Mouse (Mus musculus) megakaryocyte progenitor cell, adult 5-6 weeks (primary cell): Measurements from ENCODE around the gene Gpr68. TPM values are rescaled to one million over a fixed set of nuclear protein-coding genes. Genes with fewer than 3 reads are reported as not detected.

ENCODE experiments used
- ATAC-seq: replicated peaks from 2 replicates; pipeline ENCODE4 v1.8.0; 2016; ENCODE audit warnings: mild to moderate bottlenecking, moderate TSS enrichment, inconsistent platforms; ENCODE audit not compliant: poor library complexity
- total RNA-seq, 2 experiments: library from RNA; stranded (forward) in 1 of 2; stranded (reverse) in 1 of 2; fragments of 157-497, 149-512 nt in 1 of 2; fragments of 200-1000 nt in 1 of 2; gene quantifications; 2 replicates each; pipeline versions ENCODE4 v1.2.3 to v1.2.4; 2015 to 2017

Gpr68 gene
- total RNA-seq (2015), result 0.37 and 0.39 TPM in 2 replicates
- 0.08 and 1.1 TPM in 2 replicates for total RNA-seq (2017)

GRCm38 (mm10) chr12:100907598-100908297 lies at the start of gene Gpr68:
TSS of gene Gpr68 (minus strand) at chr12:100908198.
- ATAC-seq, result peak; percentile 40; the same call in 1 of the 2 replicates

- ATAC-seq, result no peak
Observed at GRCm38 (mm10) chr12:100957257-100957656, 49.3 kb upstream of the Gpr68 start.

DNA sequence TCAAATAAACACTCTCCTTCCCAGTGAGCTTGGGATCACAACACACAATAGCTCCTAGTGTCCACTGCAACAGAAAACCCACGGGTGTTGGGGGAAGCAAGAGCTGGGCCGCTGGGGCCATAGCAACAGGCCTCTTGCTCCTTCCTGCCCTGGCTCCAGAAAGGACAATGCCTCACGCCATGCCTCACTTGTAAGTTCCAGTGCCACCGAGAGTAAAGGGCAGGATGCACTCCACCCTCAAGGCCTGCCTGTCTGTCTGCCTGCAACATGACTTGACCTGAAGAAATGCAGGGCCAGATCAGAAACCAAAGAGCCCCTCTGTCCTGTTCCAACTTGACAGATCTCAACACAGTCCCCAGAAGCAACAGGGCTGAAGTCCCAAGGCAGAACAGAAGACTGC lies 48.8 kb upstream of the Gpr68 start:
- no peak for ATAC-seq

DNA sequence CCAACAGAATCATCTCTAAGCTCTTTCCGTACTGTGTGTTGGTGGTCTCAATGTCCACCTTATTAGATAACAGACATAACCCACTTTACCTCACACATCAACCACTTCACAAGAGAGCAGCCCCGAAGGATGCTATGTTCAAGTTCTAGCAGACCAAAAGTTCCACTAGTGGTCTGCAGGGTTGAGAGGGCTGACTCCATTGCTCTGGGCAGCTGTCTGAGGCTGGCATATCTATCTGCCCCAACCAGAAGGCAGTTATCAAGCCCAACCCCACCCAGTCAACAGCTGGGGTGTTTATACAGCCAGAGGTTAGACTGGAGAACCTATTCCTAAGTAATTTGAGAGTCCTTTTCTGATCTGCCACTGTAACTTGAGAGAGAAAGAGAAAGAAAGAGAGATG lies 48.0 kb upstream of the Gpr68 start:
- ATAC-seq, result peak; percentile 43

- no peak for ATAC-seq
Observed at GRCm38 (mm10) chr12:100953926-100954325, 45.9 kb upstream of the Gpr68 start.

DNA sequence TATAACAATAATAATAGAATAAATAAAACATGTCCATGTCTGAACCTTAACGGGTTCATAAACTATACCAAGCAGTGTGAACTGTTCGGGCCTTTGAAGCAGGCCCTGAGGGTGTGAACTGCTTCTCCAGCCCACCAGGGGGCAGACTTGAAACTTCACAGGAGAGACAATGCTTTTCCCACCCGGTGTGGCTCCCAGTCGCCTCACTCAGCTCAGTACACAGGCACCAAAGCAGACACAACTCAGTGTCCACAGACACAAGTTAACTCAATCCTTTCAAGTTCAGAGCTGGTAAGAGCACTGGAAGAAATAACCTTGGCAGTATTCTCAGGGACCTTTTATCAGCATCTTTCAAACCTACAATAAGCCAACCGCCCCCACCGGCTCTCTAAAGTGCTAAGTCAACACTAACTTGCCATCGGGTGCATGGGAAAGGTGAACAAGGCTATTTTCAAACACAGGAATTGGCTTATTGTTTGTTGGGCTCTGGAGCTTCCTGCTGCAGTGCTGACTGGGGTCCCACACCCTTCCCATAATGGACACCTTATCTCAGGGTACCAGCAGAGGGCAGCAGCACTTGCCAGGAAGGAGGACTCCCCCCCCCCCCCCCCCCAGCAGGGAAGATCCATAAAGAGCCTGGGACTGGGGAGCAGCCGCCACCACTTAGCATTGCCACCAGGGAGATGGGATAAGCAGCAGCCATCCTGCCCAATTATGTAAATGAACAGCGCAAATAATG lies 44.4 kb upstream of the Gpr68 start:
- ATAC-seq, result peak; percentile 75

GRCm38 (mm10) chr12:100949146-100949545 lies 41.1 kb upstream of the Gpr68 start:
- ATAC-seq, result no peak

DNA sequence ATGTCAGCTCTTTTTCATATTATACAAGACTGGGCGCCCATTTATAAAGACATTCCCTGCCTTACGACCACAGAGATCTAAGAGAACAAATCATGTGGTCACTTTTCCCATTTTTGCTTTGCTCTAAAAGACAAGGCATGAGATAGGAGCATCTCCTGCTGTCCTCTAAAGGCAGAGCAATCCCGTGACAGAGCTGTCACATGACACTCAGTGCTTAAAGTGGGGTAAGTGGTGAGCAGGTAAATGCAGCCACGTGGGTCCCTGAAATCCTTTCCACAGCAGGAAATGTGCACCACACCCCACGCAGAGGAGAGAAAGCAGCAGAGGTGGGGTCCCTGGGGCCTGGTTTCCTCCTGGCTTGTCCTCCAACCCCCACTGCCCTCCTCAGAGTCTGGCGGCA lies 40.0 kb upstream of the Gpr68 start:
- no peak for ATAC-seq

GRCm38 (mm10) chr12:100945948-100946347 lies 38.0 kb upstream of the Gpr68 start:
- ATAC-seq, result no peak

GRCm38 (mm10) chr12:100945501-100945900 lies 37.5 kb upstream of the Gpr68 start:
- ATAC-seq, result no peak

DNA sequence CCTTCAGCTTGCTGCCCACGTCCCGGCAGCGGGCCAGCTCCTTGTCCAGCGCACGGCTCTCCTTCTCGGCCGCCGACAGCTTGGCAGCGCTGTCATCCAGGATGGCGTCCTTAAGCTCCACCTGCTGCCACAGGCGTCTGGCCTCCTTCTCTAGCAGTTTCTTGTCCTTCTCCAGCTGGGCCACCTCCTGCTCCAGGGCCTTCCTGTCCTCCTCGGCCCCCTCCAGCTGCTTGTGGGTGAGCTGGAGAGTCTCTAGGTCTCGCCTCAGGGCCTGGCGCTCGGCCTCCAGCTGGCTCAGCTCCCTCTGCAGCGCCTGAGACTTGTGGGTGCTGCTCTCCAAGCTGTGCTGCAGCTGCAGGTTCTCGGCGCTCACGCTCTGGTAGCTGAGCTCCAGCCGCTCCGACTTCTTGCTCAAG lies 36.9 kb upstream of the Gpr68 start:
- ATAC-seq, result no peak

DNA sequence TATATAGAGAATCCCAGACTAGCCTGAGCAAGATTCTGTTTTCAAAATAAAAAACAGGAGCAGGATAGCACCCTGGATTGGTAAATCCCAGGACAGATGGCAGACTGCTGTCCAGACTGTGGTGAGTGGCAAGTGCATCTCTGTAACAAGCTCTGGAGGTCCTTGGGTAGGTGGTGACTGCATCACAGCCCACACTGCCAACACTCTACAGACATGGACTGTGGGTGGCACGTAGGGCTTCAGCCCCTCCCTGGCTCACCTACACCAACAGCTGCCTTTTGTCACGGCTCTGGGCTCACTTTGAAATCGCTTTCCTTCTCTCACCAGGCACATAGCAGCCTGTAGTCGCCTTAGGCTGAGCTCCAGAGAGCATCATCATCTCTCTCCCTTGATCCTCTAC lies 35.1 kb upstream of the Gpr68 start:
- no peak for ATAC-seq

GRCm38 (mm10) chr12:100941361-100941760 lies 33.4 kb upstream of the Gpr68 start:
- no peak for ATAC-seq

DNA sequence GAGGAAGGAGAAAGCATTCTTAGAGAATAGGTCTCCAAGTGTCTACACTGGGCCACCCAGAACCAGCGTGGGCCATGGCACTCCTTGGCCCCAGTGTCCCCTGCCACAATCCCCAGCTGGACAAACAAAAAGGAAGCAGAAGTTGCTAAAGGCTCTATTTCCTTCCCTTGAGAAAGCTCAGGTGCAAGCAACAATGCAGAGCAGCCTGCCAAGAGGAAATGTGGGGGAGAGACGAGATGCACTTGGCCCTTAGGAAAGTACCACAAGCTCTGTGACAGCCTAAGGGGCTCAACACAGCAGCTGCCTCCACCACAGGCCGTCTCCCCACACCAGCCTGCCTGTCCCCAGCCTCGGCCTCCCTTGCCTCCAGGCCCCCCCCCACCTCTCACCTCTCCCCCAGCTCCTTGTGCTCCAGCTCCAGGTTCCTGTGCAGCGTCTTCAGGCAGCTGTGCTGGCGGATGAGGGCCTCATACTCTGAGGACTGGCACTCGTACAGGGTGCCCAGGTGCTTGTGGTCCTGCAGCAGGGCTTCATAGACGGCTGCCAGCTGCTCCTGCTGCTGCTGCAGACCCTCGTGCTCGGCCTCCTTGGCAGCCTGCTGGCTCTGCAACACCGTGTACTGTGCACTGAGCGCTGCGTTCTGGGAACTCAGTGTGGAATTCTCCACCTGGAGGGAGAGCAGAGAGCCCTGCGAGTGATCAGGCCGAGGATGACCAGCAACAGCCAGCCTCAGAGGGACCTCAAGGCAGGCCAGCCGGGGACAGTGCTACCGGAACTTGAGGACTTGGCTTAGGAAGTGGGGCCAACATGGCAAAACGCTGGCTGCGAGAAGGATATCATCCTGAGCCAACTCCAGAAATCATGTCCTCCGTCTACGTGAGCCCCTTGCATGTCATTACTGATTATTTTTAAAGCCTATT lies 29.7 kb upstream of the Gpr68 start:
- ATAC-seq, result no peak

GRCm38 (mm10) chr12:100936737-100937136 lies 28.7 kb upstream of the Gpr68 start:
- no peak for ATAC-seq

DNA sequence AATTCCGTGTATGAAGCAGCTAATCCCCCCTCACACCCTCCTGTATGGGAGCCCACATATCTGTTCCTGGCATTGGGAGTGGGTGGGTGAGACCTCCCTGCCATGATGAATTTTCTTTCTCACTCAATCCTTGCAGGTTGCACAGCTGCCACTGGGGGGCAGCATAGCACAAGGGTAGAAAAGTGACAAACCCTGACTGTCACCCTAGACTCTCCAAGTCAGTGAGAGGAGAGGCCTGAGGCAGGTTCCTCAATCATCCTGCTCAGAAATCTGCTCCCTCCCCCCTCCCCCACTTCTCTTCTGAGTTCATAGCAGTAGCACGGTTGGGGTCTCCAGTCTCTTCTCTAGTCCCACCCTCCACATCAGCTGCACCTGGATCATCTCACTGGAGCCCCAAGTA lies 28.1 kb upstream of the Gpr68 start:
- peak; percentile 90 for ATAC-seq

DNA sequence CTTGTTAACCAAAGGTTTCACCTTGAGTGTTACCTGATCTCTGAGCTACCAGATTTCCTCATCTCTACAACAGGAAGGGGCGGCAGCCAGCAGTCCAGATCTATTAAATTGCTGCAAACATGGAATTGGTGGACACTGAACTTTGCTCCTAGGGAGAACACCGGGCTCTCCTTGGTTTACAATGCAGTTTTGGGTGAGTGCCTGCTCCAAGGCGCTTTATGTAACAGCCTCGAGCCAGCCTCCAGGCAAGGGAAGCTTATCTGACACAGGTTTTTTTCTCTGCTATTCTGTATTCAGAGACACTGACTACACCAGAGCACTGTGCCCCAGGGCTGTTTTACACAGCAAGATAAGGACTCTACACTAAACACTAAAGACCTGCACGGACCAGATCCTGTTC lies 26.8 kb upstream of the Gpr68 start:
- no peak for ATAC-seq

GRCm38 (mm10) chr12:100931653-100932052 lies 23.7 kb upstream of the Gpr68 start:
- ATAC-seq, result no peak

- ATAC-seq, result no peak
Observed at GRCm38 (mm10) chr12:100928286-100928685, 20.3 kb upstream of the Gpr68 start.

DNA sequence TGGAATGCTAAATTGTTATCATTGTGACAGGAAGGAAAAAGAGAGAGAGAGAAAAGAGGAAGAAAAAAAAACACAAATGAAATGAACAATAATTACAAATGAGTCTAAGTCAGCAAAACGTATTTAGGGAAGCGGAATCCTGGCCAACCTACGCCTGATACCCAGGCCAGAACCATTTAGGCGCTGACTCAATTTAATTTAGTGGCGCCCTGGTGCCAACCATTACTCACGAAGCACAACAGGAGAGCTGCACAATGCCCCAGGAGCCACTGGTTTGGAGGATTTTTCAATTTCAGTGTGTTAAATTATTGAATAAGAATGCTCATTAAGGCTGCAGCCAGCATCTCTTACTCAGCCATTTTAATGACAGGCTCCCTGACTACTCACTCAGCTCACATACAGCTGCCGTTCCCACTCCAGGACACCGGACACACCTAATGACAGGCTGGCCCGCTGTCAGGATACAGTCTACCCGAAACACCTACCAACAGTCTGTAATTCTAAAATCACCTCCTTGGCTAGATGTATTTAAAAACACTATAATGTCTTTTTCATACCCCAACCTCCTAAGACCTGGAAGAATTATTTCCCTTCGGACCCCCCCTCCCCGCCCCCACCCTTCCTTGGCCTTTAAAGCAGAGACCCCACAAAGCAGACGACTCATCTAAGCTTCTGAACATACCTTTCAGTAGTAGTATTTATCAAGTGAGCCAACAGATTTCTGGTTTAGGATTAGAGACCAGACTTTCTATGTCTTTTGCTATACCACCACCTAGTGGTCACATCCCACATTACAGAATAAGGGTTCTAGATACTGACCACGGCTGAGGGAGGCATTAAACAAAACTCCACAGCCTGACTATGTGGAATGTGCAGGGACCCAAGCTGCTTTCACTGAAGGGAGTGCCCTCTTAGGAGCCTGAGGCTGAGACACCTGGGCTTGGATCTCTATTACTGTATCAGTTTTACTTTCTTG lies 17.9 kb upstream of the Gpr68 start:
- ATAC-seq, result peak; percentile 70
